Mouse (Mus musculus) small intestine, adult 2 months (tissue): ENCODE data around the gene Tead4.

ENCODE experiments used
- CTCF ChIP-seq: fragments of 200-500 bp; IDR thresholded peaks from 2 replicates; pipeline ENCODE4 v1.5.1; 2012; ENCODE audit warnings: low read depth, mild to moderate bottlenecking, control low read depth, inconsistent platforms, low read length, moderate library complexity, mixed read lengths; ENCODE audit not compliant: insufficient replicate concordance, insufficient read length; ENCODE audit errors: extremely low read depth
- POLR2A ChIP-seq: fragments of 200-500 bp; IDR thresholded peaks from 2 replicates; pipeline ENCODE4 v1.6.1; 2012; ENCODE audit warnings: low read depth, mild to moderate bottlenecking, control low read depth, inconsistent platforms, low read length, moderate library complexity

GRCm38 (mm10) chr6:128334397-128335124 lies 33.9 kb upstream of the Tead4 start:
- TF ChIP-seq CTCF (peak; percentile 63; the same call in 1 of the 2 replicates), POLR2A (no peak)
